Mouse (Mus musculus): ENCODE results near the gene Hnrnpf.

The Hnrnpf gene

DNA sequence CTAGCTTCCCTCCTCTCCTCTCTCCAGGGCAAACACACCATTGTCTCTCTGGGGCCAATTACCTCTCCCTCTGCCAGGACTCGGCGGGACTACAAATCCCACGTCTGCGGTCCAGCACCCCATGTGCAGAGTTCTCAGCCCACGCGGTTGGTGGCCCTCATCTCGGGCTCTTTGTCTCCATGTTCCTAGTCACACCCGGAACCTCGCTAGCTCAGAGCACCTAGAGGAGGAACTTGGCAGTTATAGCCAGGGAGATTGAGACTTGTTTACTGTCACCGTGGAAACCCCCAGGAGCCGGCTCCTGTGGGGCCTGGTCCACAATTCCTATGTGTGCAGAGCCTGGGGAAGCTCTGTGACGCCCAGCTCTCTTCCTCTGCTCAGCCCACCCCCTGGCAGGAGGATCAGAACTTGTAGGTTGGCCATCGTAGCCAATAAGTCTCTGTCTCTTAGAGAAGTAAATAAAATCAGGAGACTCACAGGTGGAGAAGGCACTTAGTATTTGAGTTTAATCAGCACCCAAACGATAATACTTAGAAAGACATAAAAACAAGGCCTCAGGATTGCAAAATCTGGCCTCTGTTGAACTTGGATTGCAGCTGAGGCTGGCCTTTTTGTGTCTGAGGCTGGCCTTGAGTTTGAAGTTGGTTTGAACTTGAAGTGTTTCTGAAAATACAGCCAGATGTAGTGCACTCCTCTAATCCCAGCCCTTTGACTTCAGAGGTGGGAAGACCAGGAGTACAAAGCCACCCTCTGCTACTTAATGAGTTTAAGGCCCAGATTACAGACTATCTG is 8.6 kb upstream of the Hnrnpf start:
- DNase-seq (ENCODE audit: inconsistent age in 2 of 2, low spot score in 1 of 2), result peak in 1 of 2 experiments; percentile 81

DNA sequence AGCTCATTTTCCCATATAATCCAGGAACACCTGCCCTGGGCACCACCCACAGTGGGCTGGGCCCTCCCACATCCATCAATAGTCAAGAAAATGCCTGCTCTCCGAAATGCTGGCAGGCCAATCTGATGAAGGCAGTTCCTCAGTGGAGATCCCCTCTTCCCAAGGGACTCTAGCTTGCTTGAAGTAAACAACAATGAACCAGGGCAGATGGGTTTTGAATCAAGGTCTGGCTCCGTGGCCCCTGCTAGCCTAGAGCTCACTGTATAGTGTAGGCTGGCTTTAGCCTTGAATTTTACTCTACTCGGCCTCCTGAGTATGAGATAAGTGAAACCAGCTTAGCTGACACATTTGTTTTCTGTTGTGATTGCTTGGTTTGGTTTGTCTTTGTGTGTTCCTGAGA is 7.7 kb upstream of the Hnrnpf start:
- DNase-seq (ENCODE audit: inconsistent age in 2 of 2, low spot score in 1 of 2), result peak in 1 of 2 experiments; percentile 49

DNA sequence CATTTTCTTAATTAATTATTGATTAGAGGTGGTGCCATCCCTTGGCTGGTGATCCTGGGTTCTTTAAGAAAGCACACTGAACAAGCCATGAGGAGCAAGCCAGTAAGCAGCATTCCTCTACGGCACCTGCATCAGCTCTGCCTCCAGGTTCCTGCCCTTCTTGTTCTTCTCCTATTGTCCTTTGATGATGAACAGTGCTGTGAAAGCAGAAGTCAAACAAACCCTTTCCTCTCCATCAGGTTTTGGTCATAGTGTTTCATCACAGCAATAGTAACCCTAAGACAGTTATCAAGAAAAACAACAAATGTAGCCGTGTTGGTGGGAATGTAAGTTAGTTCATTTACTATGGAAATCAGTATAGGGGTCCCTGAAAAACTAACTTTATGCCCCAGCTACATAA is 6.7 kb upstream of the Hnrnpf start:
- no peak for DNase-seq (ENCODE audit: inconsistent age in 2 of 2, low spot score in 1 of 2)

DNA sequence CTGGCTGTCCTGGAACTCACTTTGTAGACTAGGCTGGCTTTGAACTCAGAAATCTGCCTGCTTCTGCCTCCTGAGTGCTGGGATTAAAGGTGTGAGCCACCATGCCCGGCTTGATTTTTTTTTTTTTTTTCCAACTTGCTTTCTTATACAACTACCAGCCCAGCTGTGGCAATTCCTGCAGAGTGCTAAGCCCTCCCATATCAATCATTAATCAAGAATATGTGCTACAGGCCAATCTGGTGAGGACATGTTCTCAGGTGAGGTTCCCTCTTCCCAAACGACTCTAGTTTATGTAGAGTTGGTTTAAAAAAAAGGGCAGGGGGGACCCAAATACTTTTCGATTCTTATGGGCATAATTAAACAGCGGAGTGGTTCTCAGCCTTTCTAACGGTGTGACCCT is 2.3 kb upstream of the Hnrnpf start:
- DNase-seq (ENCODE audit: inconsistent age in 2 of 2, low spot score in 1 of 2), result no peak

DNA sequence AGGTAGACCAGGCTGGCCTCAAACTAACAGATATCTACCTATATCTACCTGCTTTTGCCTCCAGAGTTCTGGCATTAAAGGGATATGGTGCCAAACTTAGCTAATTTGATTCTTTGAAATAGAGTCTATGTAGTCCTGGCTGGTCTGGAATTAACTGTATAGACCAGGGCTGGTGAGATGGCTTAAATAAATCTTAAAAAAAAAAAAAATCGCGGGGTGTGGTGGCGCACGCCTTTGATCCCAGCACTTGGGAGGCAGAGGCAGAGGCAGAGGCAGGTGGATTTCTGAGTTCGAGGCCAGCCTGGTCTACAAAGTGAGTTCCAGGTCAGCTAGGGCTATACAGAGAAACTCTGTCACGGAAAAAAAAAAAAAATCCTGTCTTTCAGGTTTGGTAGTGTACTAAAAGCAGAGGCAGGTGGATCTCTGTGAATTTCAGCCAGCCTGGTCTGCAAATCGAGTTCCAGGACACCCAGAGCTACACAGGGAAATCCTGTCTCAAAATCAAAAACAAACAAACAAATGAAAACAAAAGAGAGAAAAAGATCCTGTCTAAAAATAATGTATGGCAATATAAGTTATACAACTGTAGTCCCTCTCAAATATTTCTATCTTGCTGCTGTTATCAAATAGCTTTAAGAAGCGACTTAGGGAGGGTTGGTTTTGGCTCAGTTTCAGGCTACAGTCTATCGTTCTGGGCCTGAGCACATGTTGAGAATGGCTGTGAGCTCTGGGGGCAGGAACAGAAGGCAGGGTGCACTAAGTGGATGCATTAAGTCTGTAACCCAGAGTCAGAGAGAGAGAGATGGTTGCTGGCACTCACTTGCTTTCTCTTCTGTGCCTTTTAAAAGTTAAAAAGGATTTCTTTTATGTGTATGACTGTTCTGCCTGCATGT is 1.6 kb downstream of the Hnrnpf start:
- no peak for DNase-seq (ENCODE audit: inconsistent age in 2 of 2, low spot score in 1 of 2)

DNA sequence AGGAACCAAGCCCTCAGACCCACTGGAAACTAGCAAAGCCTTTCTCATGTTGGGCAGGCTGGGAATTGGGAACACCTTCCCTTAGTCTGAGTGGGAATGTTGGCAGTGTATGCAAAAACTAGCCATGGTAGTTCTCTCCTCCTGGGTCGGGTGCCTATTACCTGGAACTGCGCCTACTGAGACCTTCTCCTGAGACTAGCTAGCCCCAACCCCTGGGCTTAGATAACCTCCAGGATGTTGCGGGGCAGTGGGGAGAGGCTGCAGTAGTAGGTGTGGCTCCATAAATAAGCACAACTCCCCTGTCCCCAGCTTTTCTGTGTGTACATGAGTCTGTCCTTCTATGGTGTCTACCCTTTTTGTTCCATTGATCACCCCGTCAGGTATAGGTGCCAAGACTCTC is 2.4 kb downstream of the Hnrnpf start:
- no peak for DNase-seq (ENCODE audit: inconsistent age in 2 of 2, low spot score in 1 of 2)

DNA sequence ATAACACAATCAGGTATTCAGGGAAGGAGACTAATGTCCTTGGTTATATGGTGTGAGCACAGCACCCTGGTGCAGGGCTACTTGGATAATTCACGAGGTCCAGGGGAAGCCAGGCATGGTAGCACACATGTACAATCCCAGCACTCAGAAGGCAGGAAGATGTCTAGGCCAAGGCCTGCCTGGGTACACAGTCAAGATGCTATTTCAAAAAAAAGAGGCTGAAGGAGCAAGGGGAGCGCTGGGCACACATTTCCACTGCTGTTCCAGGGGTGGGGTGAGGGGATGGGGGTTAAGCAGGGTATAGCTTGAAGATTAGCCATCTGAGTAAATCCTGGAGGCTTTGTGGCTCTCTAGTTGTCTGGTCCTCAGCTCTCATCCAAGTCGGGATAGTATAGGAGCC is 3.7 kb downstream of the Hnrnpf start:
- DNase-seq (ENCODE audit: inconsistent age in 2 of 2, low spot score in 1 of 2), result no peak

DNA sequence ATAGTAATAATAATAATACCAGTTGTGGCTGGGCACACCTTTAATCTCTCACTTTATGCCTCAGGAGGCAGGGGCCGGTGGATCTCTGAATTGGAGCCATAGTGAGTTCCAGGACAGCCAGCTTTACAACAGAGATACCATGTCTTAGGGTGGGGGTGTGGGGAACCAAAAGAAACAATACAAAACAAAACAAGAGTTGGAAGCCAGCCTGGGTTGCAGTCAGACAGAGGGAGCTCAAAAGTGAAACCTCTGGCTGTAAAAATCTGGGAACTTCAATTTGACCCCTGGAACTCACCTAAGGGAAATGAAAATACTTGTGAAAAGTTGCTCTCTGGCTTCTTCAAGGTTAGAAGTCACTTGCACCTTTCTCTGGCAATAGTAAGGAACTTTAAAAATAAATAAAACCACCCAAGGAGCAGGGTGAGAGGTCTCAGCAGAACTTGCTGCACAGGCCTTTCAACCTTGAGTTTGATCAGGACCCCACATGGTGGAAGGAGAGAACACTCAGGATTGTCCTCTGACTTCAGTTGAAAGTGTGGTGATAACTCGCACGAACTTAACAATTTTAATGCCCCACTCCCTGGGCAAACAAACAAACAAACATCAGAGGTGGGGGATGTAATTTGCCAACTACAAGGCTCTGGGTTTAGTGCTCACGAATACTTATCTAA is 5.3 kb downstream of the Hnrnpf start:
- peak; percentile 37 to 69 for DNase-seq (ENCODE audit: inconsistent age in 2 of 2, low spot score in 1 of 2)

DNA sequence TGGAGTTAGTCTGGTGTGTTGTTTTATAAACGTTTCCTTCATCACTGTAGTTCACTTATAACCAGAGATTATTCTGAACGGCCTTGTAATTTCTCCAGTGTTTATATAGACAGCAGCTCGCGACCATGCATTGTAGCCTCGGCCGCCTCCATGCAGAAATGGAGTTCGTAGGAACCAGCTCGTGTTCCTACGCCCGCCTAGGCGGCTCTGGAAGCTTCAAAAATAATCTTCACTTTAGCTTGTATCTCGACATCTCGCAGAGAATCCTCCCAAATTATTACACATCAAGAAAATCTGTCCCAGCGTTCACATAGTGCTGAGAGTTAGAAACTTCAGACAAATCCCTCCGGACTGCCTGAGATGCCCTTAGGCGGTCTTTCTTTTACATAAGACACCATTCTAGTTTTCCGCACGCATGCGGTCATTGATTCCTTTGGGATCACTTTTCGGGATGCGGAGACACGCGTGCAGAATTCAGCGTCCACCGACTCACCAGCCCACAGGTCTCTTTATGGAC is 5.9 kb downstream of the Hnrnpf start:
- DNase-seq (ENCODE audit: inconsistent age in 2 of 2, low spot score in 1 of 2), result peak in 1 of 2 experiments; percentile 94

DNA sequence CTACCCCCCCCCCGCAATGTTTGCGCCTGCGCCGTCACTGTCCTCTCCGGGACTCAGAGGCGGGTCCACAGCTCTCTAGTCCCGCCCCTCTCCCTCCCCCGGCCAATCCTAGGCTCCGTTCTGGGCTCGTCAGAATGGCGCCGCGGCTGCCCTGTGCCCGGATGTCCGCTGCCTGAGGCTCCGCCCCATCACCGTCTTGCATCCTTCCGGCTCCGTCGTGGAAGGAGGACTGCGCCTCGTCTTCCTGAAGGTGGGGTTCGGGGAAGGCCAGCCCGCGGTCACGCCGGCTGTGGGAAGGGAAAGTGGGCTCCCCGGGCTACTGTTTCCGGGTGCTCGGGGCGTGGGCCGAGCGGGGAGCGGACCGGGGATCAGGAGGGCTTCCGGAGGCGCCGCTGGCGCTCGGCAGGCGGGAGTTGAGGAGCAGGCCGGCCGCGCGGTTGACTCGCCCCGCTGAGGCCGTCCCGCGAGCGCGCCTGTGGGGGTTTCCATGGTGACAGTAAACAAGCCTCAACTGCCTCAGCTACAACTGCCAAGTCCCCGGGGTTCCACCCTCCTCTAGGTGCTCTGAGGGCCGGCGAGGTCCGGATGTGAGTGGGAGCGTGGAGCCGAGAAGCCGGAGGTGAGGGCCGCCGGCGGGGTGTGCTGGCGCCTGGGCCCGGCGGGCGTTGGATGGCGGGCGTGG is 6.6 kb downstream of the Hnrnpf start:
- DNase-seq (ENCODE audit: inconsistent age in 2 of 2, low spot score in 1 of 2), result peak; percentile 99

DNA sequence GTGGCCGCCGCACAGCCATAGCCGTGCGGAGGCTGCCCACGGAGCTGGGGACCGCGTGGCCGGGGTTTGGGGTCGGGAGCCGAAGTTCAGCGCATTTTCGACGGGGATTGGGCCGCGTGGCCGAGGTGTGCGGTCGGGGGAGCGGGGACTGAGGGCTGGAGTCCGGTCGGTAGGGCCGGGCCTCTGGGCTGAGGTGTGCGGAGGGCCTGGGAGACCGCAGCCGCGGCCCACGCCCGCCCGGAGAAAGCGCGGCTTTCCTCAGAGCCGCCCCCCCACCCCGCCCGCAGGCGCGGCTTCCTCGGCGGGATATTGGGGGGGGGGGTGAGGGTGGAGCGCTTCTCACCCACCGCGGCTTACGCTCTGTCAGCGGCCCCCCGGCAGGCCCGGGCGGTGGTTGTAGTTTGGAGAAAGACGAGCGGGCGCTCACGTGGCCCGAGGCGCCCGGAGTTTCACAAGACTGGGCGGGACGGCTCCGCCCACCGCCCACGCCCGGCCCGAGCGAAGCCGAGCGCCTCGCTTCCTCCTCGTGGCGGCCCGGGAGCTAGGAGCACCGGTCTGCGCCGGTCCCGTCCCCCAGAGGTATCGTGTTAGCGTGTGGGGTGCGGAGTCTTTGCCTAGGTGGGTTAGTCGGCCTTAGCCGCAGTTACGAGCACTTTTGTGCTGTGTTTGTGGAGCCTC is 7.3 kb downstream of the Hnrnpf start:
- peak; percentile 92 to 96 for DNase-seq (ENCODE audit: inconsistent age in 2 of 2, low spot score in 1 of 2)

DNA sequence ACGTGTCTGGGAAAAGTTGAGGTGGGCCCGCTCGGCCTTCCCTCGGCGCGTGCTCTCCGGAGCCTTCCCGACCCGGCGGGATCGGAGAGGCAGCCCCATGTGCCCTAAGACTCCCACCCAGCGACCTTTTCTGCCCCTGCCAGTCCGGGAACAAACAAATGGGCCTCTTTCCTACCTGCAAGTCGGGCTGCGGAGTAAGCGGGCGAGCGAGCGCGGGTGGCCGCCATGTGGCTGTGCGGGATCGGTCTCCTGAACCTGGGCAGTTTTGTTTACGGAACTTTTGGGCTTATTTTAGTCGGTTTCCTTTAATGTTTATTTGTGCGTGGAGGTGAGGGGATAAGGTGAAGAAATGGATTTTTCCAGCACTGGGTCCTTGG is 7.8 kb downstream of the Hnrnpf start:
- DNase-seq (ENCODE audit: inconsistent age in 2 of 2, low spot score in 1 of 2), result no peak

DNA sequence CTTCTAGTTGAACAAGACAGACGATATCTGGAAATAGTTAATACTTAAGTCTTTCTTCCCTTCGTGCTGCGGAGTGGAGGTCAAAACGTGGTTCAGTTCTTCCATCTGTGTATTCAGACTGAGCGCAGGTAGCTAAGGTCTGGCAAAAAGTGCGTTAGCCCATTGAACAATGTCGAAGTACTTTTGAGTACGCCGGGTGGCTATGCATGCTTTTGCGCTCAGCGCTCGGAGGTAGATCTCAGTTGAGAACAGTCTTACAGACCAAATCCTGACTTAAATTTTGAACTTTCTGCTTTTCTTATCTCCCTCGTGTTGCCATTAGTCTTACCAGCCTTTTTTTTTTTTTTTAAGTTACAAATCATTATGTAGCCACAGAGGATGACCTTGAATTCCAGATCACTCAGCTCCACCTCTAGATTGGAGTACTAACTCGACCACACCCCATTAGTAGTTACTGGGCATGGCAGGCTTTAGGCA is 8.3 kb downstream of the Hnrnpf start:
- DNase-seq (ENCODE audit: inconsistent age in 2 of 2, low spot score in 1 of 2), result peak; percentile 30 to 82

DNA sequence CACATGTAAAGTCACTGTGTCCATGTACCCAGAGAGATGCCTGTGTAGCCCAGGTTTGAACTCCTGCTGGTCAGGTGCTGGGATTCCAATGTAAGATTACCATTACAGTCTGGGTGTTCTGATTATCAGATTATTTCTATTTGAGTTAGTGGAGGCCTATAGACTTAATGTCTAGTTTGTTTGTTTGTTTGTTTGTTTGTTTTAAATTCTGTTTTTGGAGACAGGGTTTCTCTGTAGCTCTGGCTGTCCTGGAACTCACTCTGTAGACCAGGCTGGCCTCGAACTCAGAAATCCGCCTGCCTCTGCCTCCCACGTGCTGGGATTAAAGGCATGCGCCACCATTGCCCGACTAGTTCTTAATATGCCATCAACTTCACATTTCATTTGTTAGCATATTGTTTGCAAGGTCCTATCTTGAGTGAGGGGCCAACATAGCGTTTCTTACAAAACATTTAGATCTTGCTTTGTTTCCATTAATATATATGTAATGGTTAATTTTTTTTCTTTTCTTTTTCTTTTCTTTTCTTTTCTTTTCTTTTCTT is 10.1 kb downstream of the Hnrnpf start:
- DNase-seq (ENCODE audit: inconsistent age in 2 of 2, low spot score in 1 of 2), result no peak

DNA sequence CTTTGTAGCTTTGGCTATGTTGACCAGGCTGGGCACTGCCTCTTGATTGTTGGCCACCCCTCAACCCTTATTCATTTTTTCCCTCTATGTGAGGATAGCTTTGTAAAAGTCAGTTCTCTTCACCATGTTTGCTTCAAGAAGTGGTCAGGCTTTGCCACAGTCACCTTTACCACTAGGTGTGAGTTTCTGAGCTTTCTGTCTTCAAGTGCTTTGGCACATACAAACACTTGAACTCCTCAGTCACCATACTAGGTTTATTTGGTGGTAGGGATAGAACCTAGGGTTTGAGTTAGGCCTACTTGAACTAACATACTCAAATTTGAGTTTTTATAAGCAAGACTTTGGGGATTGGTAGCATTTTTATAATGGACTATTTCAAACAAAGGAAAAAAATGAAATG is 14.4 kb downstream of the Hnrnpf start:
- no peak for DNase-seq (ENCODE audit: inconsistent age in 2 of 2, low spot score in 1 of 2)

DNA sequence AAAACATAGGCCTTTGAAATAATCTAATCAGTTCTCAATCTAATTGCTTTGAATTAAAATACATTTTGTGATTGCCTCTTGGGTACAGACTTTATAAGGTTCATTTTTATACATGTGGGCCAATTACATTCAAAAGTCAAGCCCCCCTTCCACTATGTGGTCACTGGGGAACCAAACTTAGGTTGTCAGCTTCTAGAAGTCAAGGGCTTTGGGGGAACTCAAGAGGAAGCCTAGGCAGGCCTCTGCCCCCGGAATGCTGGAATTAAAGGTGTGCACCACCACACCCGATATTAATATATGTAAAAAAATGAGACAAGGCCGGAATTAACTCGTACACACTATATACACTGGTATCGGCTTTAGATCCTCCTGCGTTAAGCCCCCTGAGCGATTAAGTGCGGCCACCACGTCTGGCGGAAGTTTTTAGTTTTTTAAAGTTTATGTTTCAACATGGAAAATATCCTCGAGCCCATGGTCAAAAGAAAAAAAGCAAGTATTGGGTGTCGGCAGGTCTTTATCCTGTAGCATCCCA is 16.1 kb downstream of the Hnrnpf start:
- DNase-seq (ENCODE audit: inconsistent age in 2 of 2, low spot score in 1 of 2), result no peak

DNA sequence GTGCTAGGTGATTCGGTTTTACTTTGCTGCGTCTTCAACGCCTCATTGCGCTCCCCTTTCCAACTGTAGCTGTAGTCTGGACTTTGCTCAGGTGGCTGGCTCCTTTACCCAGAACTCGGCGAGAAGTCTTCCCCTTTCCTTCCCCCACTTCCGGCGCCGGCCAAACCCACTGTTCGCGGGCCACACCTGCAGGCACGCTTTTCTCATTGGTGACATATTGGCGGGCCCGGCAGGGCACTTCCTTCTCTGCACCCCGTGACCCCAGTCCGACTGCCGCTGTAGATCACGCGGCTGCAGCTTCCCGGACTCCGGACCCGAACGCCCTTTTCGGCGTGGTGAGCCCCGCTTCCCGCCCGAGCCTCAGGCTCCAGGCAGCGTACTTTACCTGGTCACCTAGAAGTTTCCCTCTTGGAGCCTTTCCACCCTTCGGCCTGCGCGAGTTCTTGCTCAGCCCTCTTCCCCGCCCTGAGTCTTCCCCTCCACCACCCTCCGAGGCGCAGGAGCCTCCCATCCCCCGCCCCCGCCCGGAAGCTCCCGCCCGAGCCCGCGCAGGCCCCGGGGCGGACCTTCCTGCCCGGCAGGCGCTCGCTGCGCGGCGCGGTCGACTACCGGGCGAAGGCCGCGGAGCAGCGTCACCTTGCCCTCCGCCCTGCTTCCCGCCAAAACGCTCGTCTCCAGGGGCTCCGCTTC is 16.8 kb downstream of the Hnrnpf start:
- peak; percentile 89 to 96 for DNase-seq (ENCODE audit: inconsistent age in 2 of 2, low spot score in 1 of 2)

DNA sequence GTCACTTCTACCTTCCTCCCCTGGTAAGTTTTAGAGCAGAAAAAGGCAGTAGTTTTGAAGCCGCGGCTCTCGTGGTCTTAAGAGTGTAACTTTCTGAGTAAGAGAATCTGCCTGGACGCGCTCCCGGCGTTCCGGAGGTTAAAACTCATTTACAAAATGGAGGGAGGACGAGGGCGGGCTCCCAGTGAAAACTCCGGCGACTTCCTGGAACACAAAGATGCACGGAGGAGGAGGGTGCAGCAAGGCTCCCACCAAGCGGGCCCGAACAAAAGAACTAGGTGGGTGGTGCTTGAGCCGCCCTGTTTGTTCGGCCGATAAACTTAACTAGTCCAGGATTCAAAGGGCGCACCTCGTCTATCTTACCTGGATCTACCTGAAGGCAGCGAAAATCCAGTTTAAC is 17.5 kb downstream of the Hnrnpf start:
- DNase-seq (ENCODE audit: inconsistent age in 2 of 2, low spot score in 1 of 2), result peak; percentile 72 to 88

DNA sequence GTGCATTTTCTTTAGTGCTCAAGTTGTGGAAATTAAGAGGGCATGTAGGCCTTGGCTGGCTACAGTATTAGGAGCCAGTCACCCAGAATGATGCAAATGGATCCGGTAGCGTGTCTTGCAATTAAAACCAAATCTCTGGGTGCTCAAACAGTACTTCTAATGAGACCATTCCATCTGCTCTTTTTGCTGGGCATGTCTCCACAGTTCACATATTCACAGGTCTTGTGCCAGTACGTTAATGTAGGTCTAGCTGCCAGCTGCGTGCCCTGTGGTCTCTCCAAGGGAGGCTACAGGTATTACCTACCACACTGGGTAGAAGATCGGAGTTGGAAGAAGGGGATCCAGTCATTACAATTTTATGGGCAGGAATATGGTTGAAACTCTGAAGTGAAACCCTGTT is 17.9 kb downstream of the Hnrnpf start:
- DNase-seq (ENCODE audit: inconsistent age in 2 of 2, low spot score in 1 of 2), result no peak

Data from adrenal gland, adult (tissue).